Mouse (Mus musculus): ENCODE data around the gene Mta2. TPM values are rescaled to one million over a fixed set of nuclear protein-coding genes. Genes with fewer than 3 reads are reported as not detected.
A peak's percentile ranks its signal among the peaks of the same experiment; 100 is the strongest.

Gene Mta2
- polyA plus RNA-seq, 1 experiment from 2014 or later, result 173 TPM

DNA sequence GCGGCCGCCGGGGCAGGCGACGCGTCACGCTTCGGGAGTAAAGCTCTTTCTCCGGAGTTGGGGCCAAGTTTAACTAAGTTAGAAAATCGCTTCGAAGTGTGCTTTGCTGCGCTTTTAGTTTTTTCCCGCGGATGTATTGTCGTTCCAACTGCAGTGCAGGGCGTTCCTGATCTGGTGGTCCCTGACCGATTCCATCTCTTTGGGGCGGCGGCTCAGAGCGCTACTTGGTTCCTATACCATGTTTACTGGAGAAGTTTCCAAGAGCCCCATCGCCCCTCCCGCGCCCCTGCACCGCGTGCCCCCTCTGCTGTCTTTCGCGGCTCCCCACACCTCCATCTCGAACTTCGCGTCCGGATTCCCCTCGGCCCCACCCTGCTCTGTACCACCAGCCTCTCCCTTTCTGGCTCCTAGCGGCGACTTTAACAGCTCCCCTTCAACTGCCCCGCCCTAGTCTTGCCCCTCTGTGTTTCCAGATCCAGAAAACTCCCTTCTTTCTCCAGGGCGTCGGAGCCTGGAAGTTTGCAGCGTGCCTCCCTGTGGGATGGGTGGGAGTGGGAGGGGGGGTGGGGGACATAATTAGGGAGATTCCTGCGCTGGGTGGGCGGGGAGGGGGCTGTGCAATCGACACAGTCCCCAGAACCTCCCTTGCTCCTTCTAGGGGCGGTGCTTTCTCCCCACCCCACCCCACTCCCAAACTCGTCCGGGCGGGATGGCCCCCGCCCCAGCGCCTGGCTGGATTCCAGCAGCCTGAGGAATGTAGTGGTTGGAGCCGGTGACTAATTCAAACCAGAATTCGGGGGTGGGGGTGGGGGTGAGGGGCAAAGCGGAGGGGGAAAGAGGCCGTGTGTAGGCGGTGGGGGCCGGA lies 48.1 kb downstream of the Mta2 start:
- H3K9me3 ChIP-seq, result no peaks in the 10 kb centered on the region
- H3K4me2 ChIP-seq, result peak overlapping the region; percentile 70
- H3K27me3 ChIP-seq, result no peaks in the 10 kb centered on the region
- peaks cover 56% of the 10 kb centered on the region for H3K4me1 ChIP-seq
- H3K4me3 ChIP-seq, result peak overlapping the region; percentile 60
- H3K27ac ChIP-seq, result peak overlapping the region; percentile 94
- peak overlapping the region; percentile 71 for H3K9ac ChIP-seq
- H3K36me3 ChIP-seq, result no peaks in the 10 kb centered on the region
- WGBS, result under 1% methylated on average over 51 of the region's 53 CpGs
- peak; percentile 81 for ATAC-seq (ENCODE audit: borderline replicate concordance, extremely low read depth, low FRiP score, low TSS enrichment)

- Histone ChIP-seq H3K4me1 (peaks cover 52% of the 10 kb centered on the region), H3K9ac (peak overlapping the region; percentile 71), H3K27ac (peak overlapping the region; percentile 94), H3K27me3 (no peaks in the 10 kb centered on the region), H3K4me2 (peak overlapping the region; percentile 70), H3K36me3 (no peaks in the 10 kb centered on the region), H3K4me3 (peak overlapping the region; percentile 60), H3K9me3 (no peaks in the 10 kb centered on the region)
- ATAC-seq (ENCODE audit: borderline replicate concordance, extremely low read depth, low FRiP score, low TSS enrichment), result peak; percentile 60
- 13% methylated on average over 14 of the region's 15 CpGs for WGBS
Measured at GRCm38 (mm10) chr19:8990432-8991102, 48.9 kb downstream of the Mta2 start.

DNA sequence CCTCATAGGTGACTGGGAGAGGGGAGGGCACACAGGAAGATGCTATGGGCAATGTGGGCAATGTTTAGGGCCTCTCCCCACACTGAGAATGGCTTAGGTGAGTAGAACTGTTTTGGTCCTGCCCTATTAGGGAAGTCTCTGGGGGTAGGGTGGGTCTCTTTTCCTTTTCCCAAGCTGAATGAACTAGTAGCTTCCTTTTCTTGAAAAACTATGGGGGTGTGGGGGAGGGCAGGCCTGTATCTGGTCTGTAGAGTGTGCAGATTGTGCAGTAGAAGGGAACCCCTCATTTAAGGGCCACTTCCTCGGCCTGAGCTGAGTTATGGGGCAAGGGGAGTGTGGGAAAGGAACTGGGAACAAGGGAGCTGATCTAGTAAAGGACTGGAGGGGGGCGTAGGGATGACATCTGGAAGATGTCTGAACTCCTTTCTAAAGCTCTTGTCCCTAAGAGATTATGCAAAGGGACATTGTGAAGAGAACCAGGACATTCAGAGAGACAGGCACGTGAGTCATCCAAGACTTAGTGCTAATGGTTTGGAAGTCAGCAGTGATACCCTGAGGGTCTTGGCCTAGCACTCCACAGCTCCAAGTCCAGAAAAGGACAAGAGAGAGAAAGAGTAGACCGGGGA lies 49.7 kb downstream of the Mta2 start:
- H3K4me1 ChIP-seq, result peaks cover 46% of the 10 kb centered on the region
- H3K36me3 ChIP-seq, result no peaks in the 10 kb centered on the region
- 0 out of 2 replicates have a peak overlapping the region, but pooled peaks have one; percentile 20 for H3K9ac ChIP-seq
- WGBS, result 61% methylated on average over 4 of the region's 4 CpGs
- H3K27ac ChIP-seq, result peak overlapping the region; percentile 94
- peak overlapping the region; percentile 60 for H3K4me3 ChIP-seq
- H3K9me3 ChIP-seq, result no peaks in the 10 kb centered on the region
- no peaks in the 10 kb centered on the region for H3K27me3 ChIP-seq
- ATAC-seq (ENCODE audit: borderline replicate concordance, extremely low read depth, low FRiP score, low TSS enrichment), result no peak
- peak overlapping the region; percentile 70 for H3K4me2 ChIP-seq

- Histone ChIP-seq H3K36me3 (no peaks in the 10 kb centered on the region), H3K4me2 (peak overlapping the region; percentile 70), H3K9me3 (no peaks in the 10 kb centered on the region), H3K27ac (peak overlapping the region; percentile 94), H3K9ac (peak overlapping the region; percentile 20), H3K4me1 (peaks cover 53% of the 10 kb centered on the region), H3K27me3 (no peaks in the 10 kb centered on the region), H3K4me3 (peak overlapping the region; percentile 60)
- no peak for ATAC-seq (ENCODE audit: borderline replicate concordance, extremely low read depth, low FRiP score, low TSS enrichment)
- WGBS, result 58% methylated on average over 13 of the region's 13 CpGs
Measured at GRCm38 (mm10) chr19:8991871-8992735, 50.4 kb downstream of the Mta2 start.

DNA sequence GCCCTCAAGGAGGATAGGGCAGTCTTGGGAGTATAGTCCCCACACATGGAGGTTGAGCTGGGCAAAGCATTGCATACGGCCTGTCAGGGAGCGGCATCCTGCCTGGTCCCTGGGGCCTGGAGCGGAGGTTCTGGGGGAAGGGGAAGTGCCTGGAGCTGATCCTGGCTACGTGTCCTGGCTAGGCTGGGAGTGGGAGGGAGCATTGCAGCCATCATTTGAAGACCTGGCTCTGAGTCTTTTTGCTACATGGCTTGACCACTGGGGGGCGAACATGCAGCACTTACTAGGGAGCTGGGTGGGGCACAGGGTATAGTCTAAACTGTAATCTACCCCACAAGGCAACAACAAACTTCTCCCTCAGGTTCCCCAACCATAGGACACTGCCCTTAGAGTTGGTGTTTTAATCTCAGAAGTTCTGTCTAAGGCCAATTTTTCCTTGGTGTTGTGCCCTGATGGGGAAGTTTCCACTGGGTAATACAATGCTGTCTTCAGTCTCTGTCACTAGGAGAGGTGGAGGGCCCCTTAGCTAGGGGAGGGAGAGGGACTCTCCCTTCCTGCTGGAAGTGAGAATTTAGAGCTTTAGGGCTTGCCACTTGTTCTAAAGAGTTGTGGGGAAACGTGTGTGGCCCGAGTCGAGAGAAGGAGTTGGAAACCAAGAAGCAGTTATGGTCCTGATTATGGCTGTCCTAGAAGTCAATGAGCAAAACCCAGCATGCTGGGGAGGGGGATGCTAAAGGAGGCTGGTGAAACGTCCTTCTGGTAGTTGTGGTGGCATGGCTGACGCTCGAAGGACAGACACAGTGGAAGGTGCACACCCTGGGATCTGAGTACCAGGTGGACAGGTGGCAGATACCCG lies 51.3 kb downstream of the Mta2 start:
- Histone ChIP-seq H3K27ac (peak overlapping the region; percentile 94), H3K4me2 (peak overlapping the region; percentile 70), H3K9ac (peak overlapping the region; percentile 15), H3K9me3 (no peaks in the 10 kb centered on the region), H3K27me3 (no peaks in the 10 kb centered on the region), H3K4me3 (peak overlapping the region; percentile 60; the same call in 1 of the 2 replicates), H3K4me1 (peaks cover 59% of the 10 kb centered on the region), H3K36me3 (no peaks in the 10 kb centered on the region)
- peak; percentile 13 for ATAC-seq (ENCODE audit: borderline replicate concordance, extremely low read depth, low FRiP score, low TSS enrichment)
- WGBS, result 30% methylated on average over 12 of the region's 12 CpGs

DNA sequence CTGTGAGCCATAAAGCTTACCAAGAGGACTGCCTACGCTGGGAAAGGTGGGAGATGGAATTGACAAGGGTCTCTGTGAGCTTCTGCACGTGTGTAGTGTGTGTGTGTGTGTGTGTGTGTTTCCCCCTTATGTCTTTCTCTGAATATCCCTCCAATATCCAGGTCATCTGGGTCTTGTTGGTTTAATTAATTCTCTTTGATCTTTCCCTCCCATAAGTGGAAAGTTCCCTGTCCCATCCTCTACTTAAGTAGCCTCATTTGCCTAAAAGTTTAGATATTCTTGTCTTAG lies 51.9 kb downstream of the Mta2 start:
- H3K27ac ChIP-seq, result no peak overlapping the region
- no peaks in the 10 kb centered on the region for H3K9me3 ChIP-seq
- H3K36me3 ChIP-seq, result no peaks in the 10 kb centered on the region
- ATAC-seq (ENCODE audit: borderline replicate concordance, extremely low read depth, low FRiP score, low TSS enrichment), result no peak
- no peaks in the 10 kb centered on the region for H3K27me3 ChIP-seq
- no peak overlapping the region for H3K9ac ChIP-seq
- no peak overlapping the region for H3K4me3 ChIP-seq
- 53% methylated on average over 2 of the region's 2 CpGs for WGBS
- no peak overlapping the region for H3K4me2 ChIP-seq
- peaks cover 59% of the 10 kb centered on the region for H3K4me1 ChIP-seq

GRCm38 (mm10) chr19:8994813-8995607 lies 53.3 kb downstream of the Mta2 start:
- Histone ChIP-seq H3K27me3 (no peaks in the 10 kb centered on the region), H3K9ac (no peak overlapping the region), H3K36me3 (0 out of 2 replicates have a peak, but pooled peaks cover 2% of the 10 kb centered on the region), H3K4me3 (no peak overlapping the region), H3K4me2 (no peak overlapping the region), H3K27ac (no peak overlapping the region), H3K9me3 (no peaks in the 10 kb centered on the region), H3K4me1 (peaks cover 60% of the 10 kb centered on the region)
- no peak for ATAC-seq (ENCODE audit: borderline replicate concordance, extremely low read depth, low FRiP score, low TSS enrichment)
- 82% methylated on average over 10 of the region's 10 CpGs for WGBS

DNA sequence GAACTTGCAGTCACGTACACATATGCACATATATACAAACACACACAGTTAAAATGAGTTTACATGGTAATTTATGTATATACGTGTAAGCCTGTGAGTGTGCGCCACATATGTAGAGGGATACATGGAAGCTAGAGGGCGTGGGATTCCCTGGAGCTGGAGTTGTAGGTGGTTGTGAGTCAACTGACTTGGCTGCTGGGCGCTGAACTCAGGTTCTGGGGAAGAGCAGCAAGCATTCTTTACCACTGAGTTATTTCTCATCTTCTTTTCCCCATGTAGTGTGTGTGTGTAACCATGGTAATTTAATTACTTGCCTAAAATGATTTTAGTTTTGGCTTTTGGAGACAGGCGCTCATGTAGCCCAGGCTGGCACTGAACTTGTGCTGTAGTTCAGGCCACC lies 54.9 kb downstream of the Mta2 start:
- Histone ChIP-seq H3K4me2 (no peak overlapping the region), H3K9ac (no peak overlapping the region), H3K27me3 (no peaks in the 10 kb centered on the region), H3K27ac (peak overlapping the region; percentile 90; the same call in 1 of the 2 replicates), H3K4me3 (no peak overlapping the region), H3K9me3 (no peaks in the 10 kb centered on the region), H3K4me1 (peaks cover 51% of the 10 kb centered on the region), H3K36me3 (peaks cover 18% of the 10 kb centered on the region)
- ATAC-seq (ENCODE audit: borderline replicate concordance, extremely low read depth, low FRiP score, low TSS enrichment), result no peak
- 89% methylated on average over 6 of the region's 6 CpGs for WGBS

GRCm38 (mm10) chr19:8997546-8997945 lies 55.9 kb downstream of the Mta2 start:
- 29% methylated on average over 4 of the region's 4 CpGs for WGBS
- ATAC-seq (ENCODE audit: borderline replicate concordance, extremely low read depth, low FRiP score, low TSS enrichment), result peak; percentile 89
- no peaks in the 10 kb centered on the region for H3K9me3 ChIP-seq
- H3K4me1 ChIP-seq, result peaks cover 41% of the 10 kb centered on the region
- H3K4me2 ChIP-seq, result peak overlapping the region; percentile 36; the same call in 1 of the 2 replicates
- H3K4me3 ChIP-seq, result no peak overlapping the region
- no peak overlapping the region for H3K9ac ChIP-seq
- no peaks in the 10 kb centered on the region for H3K27me3 ChIP-seq
- peak overlapping the region; percentile 90 for H3K27ac ChIP-seq
- H3K36me3 ChIP-seq, result peaks cover 27% of the 10 kb centered on the region

GRCm38 (mm10) chr19:8998546-8998945 lies 56.9 kb downstream of the Mta2 start:
- Histone ChIP-seq H3K36me3 (peaks cover 37% of the 10 kb centered on the region), H3K27ac (peak overlapping the region; percentile 90), H3K27me3 (no peaks in the 10 kb centered on the region), H3K4me1 (peaks cover 31% of the 10 kb centered on the region), H3K9me3 (no peaks in the 10 kb centered on the region), H3K4me2 (no peak overlapping the region; the same call in 1 of the 2 replicates), H3K9ac (no peak overlapping the region), H3K4me3 (no peak overlapping the region)
- WGBS, result 78% methylated on average over 6 of the region's 6 CpGs
- ATAC-seq (ENCODE audit: borderline replicate concordance, extremely low read depth, low FRiP score, low TSS enrichment), result no peak

Measured in lung, embryonic 15.5 days (tissue).